Mouse (Mus musculus) cerebellum, adult 8-10 months (tissue): ENCODE measurements around the gene Bok.

Source experiments
- DNase-seq: peaks from one replicate; pipeline ENCODE4 v3.0.0; 2022

Bok gene

DNA sequence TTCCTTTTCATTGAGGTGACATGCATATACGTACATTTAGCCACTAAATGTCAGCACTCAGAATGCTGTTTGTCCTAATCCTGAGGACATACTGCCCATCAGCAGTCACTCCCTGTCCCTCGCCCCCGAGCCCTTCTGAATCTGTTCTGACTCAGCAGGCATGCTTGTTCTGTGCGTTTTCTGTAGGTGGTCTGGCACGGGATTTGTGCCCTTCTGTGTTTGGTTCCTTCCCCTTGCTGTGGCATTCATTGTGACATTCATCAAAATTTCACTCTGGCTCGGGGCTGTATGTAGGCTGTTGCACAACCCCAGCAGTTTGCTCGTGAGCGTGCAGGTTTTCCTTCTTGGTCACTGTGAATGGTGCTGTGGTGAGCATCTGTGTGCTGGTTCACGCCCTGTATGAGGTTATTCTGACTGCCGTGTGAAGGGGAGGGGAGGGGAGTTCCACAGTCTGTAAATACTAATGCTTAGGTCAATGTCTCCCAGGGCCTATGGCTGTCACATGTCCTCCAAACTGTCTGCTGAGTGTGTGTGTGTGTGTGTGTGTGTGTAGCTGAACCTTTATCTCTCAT lies 6.4 kb downstream of the Bok start:
- no peak for DNase-seq

DNA sequence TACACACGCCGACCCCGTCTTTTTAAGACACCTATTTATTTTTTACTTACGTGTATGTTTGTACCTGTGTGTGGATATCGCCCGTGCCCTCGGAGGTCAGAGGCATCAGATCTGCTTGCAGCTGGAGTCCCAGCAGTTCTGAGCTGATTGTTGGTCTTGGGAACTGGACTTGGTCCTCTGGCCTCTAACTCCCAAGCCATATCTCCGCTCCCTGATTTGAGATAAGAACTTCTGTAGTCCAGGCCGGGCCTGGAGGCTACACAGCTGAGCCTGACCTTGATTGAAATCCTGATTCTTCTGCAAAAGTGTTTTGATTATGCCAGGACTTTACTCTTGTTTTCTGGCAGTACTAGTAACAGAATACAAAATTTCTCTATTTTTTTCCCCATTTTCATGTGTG lies 7.3 kb downstream of the Bok start:
- no peak for DNase-seq

DNA sequence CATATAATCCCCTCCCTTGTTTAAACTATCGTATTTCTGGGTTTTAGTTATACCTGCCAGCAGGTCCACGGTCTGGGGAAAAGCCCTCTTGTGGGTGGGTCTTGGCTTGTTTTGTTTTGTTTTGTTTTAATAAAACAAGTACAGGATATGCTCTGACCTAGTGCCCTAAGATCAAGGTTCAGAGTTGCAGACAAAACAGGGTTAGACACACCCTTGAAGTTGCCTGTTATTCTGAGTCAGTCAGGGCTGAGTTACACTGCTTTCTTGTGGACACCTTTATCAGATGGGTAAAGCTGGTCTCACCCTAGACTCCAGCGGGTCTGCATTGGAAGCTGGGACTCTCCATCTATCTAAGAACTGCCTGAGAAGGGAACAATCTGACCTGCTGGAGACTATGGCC lies 8.0 kb downstream of the Bok start:
- no peak for DNase-seq

DNA sequence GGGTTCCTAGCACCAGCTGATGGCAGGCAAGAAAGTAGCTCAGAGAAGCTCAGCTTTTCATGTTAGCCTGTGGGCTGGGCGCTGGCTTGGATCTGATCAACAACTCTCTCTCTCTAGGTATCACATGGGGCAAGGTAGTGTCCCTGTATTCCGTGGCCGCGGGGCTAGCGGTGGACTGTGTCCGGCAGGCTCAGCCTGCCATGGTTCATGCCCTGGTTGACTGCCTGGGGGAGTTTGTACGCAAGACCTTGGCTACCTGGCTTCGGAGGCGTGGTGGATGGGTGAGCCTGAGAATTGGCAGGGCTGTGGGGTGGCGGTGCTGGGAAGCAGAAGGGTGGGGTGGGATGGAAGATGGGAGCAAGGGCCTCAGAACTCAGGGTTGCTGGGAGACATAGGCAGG lies 8.5 kb downstream of the Bok start:
- no peak for DNase-seq

DNA sequence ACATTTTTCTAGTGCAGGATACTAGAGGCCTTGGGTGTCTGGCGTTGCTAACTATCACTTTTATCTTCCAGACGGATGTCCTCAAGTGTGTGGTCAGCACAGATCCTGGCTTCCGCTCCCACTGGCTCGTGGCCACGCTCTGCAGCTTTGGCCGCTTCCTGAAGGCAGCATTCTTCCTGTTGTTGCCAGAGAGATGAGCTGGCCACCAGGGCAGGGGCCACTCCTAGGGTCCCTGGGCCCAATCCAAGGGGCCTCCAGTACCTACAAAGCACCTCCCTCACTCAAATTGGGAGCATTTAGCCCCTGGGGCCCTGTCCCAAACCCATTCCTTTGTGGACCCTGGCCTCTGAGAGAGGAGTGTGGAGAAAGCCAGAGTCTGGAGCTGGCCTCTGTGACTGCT lies 9.5 kb downstream of the Bok start:
- peak; percentile 16 for DNase-seq

DNA sequence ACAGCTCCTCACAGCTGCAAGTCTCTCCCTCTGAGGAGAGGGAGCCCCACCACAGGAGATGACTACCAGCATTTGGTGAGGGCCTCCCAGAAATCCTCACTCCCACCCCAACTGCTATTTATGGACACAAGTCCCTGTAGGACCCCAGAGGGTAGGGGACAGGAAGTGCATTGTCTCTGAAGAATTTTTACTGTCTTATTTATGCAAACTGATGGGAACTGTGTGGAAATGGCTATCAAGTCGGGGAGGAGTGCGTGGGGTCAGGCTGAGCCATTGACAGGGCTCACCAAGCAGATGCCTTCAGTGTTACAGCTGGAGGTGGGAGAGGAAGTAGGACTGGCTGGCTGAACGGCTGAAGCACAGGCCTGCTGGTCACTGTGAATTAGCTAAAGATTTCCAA lies 11.9 kb downstream of the Bok start:
- no peak for DNase-seq

DNA sequence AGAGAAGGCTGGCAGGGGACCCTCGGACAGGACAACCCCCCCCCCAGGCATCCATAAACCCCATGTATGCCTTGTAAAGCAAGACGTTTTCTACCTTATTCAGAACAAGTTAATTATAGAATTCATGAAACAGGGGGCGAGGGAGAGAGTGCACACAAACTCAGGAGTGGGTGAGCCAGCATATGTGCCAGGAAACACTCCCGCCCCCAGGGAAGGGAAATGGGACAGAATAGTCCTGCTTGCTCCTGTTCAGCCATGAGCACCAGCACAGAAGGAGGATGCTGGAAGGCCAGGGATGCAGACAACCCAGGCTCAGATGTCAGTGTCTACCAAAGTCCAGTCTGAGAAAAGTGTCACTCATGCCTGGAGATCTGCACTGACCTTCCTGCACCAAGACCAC lies 13.7 kb downstream of the Bok start:
- no peak for DNase-seq

DNA sequence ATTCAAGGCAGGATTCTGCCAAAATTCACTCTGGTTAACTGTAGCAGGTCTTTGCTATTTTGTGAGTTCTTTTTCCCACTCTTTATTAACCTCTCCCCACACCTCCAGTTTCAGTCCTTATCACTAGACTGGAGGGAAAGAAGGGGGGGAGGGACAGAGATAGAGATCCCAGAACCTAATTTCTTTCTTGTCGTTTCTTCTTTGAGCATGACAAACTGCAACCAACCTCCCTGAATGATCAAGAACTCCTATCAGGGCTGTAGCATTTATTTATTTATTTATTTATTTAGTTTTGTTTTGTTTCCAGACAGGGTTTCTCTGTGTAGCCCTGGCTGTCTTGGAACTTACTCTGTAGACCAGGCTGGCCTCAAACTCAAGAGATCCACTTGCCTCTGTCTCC lies 16.6 kb downstream of the Bok start:
- no peak for DNase-seq

DNA sequence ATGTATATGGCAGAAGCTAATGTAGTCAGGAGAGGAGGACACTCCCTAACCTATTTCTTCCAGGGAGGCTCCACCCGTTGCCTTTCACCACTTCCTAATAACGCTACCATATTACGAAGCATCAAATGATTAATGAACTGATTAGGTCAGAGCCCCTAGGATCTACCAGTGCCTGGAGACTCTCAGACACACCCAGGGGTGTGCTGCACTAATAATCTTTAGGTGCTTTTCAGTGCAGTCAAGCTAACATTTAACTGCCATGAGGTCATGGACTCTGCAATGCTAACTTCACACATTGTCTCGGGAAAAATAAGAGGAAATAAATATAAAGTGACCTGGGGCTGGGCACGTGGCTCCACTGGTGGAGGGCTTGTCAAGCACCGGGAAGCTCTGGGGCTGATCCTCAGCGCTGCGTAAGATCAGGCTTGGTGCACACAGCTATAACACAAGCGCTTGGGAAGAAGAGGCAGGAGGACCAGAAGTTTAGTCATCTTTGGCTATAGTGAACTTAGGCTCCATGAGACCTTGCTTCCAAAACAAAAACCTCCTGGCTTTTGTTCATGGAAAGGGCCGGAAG lies 18.1 kb downstream of the Bok start:
- DNase-seq, result no peak

DNA sequence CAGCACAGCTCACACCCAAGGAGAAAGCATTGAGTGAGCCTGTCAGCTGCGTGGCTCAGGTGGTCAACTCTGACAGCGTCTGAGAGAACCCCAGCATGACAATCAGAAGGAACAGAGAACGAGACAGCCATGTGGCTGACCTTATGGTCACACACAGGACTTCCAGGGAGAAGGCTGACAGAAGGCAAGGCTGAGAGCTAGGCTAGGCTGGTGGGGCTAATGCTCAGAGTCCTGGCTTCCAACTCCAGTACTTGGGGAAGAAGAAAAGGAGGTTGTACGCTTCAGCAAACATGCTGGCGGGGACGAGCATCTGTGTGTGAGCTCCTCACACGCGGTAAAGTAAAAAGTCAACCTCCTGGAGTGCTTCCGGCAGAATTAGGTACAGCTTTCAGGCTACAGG lies 18.9 kb downstream of the Bok start:
- no peak for DNase-seq

DNA sequence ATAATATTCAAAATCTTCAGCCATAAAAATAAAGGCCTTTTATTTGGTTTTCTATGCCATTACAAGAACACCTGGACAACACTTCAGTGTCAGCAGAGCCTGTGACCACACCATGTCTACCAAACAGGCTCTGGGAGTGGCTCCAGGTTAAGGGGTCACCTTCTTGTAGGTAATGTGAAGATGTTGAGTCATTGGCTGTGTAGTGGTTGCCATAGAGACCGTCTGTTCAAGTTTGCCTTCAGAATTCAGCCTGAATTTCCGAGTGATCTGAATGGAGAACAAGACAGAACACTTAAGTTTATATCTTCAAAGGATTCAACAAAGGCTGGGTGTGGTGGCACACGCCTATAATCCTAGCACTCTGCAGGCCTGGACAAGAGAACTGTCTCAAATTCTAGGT lies 19.9 kb downstream of the Bok start:
- DNase-seq, result no peak

DNA sequence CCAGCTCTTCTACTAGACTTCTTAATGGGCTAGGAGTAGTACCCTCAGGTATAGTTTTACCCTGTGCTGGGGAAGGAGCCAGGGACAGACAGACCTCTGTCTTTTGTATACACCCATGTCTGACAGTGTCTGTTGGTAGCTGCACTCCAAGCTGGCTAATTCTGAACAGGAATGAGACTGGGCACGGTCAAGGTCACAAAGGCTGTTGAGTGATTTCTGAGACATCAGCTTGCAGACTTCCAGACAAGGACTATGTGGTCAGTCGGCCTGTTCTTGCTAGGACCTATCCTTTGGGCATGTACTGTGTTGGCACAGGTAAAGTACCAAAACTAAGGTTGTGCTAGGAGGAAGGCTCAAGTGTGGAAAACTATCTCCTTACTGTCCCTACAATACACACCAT lies 30.7 kb downstream of the Bok start:
- no peak for DNase-seq

DNA sequence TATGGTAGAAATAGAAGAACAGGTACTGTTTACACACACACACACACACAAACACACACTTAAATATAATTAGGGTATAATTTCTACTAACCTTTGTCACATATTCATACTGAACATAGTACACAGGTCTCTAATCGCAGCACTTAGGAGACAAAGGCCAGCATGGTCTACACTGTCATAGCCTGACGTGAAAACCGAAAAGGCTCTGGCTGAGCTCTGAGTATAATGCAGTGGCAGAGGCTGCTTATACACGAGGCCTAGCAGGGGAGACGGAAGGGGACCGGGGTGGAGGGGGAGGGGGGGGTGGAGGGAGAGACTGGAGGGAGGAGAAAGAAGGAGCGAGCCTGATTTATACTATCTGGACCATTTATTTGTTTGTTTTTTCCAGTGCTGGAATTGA lies 36.1 kb downstream of the Bok start:
- DNase-seq, result no peak

DNA sequence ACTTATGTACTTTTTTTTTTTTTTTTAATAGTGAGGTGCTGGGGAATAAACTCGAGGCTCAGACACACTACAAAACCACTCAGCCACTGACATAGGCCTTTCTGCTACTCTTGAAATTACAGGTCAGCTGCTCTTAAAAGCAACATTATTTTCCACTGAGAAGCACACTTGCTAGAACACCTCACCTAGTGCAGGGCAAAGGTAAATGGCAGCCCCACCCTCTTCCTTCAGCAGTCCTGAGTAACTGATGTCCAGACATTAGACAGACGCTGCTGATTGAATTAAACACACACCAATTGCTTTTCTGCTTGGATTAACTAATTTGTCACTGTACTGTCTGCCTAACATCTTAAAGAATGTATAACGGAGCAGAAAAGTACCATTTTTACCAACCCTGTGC lies 39.2 kb downstream of the Bok start:
- no peak for DNase-seq

DNA sequence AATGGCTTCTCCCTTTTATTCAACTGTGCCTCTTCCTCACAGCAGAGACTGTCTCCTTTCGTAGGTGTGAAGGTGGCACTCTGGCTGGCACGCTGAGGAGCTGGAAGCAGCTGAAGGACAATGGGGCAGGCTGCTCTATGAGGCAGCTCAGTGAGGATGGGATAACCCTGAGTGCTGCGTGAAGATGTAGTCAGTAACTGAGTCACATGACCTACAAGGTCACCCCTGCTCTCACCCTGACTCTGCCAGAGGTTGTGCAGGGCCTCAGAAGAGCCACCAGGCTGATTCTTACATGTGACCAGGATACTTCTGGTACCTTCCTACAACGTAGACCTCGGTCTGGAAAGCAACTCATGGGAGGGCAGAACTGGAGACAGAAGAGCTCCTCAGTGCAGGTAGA lies 40.2 kb downstream of the Bok start:
- DNase-seq, result no peak

DNA sequence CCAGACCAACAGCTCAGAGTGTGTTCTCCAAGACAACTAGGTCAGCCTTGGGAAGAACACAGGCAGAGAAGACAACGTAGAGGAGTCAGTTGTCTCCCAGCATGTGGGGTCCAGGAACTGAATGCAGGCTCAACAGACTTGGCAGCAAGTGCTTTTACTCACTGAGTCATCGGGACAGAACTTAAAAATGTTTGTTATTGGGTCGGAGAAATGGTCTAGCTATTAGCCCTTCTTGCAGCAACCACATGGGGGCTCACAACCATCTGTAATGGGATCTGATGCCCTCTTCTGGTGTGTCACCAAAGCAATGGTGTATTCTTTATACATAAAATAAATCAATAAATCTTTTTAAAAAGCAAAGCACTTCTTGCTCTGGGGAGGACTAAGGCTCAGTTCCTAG lies 40.7 kb downstream of the Bok start:
- no peak for DNase-seq

DNA sequence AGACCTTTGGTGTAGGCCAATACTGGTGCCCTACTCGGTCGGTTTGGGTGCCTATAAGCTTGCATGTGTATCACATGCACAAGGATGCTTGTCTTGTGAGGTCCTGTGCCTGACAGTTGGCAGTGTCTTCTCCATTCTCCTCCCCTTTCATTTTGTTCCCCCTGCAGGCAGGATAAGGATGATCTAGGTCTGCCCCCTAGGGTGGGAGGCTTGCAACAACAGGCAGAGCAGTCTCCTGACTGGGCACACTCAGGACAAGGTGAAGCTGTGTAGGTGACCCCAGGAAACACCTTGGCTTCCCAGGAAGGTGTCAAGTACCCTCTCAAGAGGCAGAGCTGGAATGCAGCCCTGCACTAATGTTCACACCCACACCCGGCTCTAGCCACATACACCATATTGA lies 41.5 kb downstream of the Bok start:
- DNase-seq, result peak; percentile 27

DNA sequence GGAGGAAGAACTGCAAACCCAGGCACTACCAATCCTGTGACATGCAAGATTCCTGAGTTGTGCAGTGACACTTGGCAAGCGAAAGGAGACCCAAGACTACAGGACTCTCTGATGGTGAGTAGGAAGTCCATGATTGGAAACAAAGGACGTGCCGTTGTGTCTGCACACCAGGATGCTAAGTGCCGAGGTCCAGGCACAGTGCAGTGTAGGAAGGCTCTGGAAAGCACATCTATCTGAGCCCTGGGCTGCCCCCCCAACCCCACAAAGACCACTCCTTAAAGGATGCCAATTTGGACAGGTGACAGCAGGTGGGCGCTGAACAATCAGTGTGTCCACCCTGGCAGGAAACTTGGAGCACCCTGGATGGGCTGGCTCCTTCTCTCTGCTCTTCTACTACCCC lies 45.6 kb downstream of the Bok start:
- no peak for DNase-seq

DNA sequence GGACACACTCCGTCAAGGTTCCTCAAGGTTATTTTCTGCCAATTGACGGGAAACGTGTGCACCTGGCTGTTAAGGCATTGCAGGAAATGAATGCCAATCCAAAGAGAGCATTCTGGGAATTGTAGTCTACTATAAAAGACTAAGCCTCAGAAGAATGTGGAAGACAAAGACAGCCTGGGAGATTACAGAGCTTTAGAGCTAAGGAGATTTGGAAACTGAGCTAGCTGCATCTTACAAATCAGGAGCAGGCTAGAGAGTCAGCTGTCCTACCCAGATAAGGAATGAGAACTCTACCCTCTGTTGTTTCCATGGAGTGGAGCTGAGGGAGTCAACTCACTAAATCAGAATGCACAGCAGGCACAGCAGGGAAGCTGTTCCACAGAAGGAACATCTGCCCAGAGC lies 46.4 kb downstream of the Bok start:
- DNase-seq, result peak; percentile 32

DNA sequence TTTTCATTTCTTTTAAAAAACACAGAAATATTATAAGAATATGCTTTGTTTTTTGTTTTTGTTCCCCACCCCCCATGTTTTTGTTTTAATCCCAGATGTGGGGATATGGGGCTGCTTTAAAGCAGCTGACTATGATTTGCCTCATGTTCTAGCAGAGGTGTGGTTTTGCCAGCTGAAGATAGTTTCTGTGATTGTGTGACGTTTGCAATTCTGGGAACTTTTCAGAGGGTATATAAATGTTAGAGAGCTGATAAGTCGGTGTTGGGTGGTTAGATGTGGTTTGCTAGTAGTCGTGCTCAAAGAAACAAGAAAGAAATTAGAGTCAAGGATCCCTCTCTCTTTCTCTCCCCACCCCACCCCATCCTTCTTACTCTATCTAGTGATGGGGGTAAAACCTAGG lies 50.4 kb downstream of the Bok start:
- no peak for DNase-seq

DNA sequence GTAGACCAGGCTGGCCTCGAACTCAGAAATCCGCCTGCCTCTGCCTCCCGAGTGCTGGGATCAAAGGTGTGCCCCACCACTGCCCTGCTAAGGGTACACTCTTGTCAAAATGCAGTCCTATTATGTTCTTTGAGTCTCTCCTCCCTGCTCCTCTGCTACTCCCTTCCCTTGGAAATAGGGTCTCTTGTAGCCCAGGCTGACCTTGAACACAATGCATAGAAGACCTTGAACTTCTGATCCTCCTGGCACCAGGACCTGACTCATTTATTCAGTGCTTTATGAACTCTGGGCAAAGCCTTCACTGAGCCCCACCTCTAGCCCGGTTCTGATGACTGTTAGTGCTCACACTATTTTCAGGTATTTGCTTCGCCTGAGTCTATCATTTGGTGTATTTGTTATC lies 52.3 kb downstream of the Bok start:
- no peak for DNase-seq

DNA sequence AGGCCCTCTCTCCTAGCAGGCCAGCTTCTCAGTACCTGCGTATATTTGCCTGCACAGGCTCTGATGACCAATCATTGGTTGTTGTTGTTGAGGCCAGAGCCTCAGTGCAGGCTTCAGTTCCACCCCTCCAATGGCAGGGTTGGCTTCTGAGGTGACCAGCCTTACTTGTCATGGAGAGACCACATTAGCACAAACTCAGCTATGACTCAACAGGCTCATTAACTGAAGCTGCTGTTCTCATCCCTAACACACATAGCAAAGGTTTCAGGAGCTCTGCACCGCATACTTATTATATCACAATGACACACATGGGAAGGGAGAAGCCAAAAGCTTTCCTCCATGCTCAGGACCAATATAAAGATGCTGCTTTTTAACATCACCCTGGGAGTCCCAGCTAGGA lies 55.2 kb downstream of the Bok start:
- no peak for DNase-seq

DNA sequence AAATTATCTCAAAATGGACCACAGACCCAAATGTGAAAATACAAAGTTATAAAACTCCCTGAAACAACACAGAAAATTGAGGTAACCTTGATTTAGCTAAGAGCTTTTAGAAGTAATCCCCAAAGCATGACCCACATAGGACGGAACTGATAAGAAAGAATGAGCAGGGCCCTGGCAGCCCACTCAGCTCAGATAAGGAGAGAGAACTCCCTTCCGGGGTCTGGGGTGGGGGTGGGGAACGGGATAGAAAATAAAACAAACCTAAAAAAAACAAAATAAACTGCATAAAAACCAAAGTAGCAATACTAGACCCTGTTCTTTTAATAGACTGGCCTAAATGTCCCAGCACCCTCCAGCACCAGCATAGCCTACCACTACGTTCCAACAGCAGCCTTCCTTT lies 56.5 kb downstream of the Bok start:
- DNase-seq, result no peak

DNA sequence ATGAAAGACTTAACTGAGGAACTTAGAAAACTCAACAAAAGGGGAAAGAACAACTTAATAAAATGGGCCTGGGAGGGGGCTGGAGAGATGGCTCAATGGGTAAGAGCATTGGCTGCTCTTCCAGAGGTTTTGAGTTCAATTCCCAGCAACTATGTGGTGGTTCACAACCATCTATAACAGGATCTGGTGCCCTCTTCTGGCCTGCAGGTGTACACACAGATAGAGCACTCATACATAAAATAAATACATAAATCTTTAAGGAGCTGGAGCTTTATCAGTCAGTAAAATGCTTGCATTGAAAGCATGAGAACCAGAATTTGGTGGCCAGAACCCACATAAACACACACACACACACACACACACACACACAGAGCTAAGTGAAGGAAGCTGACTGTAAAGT lies 57.5 kb downstream of the Bok start:
- DNase-seq, result no peak
